Mouse (Mus musculus) hindbrain, embryonic 16.5 days (tissue): ENCODE measurements around the gene Atl1. TPM values are rescaled to one million over a fixed set of nuclear protein-coding genes. Genes with fewer than 3 reads are reported as not detected.

Source experiments
- ATAC-seq: fragments of 200-750 bp; cut with Nextera tagmentation; 2 replicates; pipeline ENCODE4 v1.8.0; 2017; ENCODE audit warnings: moderate TSS enrichment, moderate library complexity
- H3K27ac ChIP-seq: fragments of 300-500 bp; sonication (generic); 2 replicates; pipeline ENCODE4 v1.5.1; 2014; ENCODE audit warnings: low read depth, mild to moderate bottlenecking, control low read depth, low read length, moderate library complexity
- H3K27me3 ChIP-seq: fragments of 300-500 bp; sonication (generic); replicated peaks from 2 replicates; pipeline ENCODE4 v1.6.1; 2014; ENCODE audit warnings: low read length; ENCODE audit not compliant: control insufficient read depth, insufficient read depth
- H3K36me3 ChIP-seq: fragments of 300-500 bp; sonication (generic); 2 replicates; pipeline ENCODE4 v1.6.1; 2014; ENCODE audit warnings: mild to moderate bottlenecking, low read length, moderate library complexity, mixed read lengths; ENCODE audit not compliant: control insufficient read depth, insufficient read depth
- H3K4me1 ChIP-seq: fragments of 300-500 bp; sonication (generic); 2 replicates; pipeline ENCODE4 v1.6.1; 2014; ENCODE audit warnings: low read depth, low read length; ENCODE audit not compliant: control insufficient read depth, insufficient read depth
- H3K4me2 ChIP-seq: fragments of 300-500 bp; sonication (generic); 2 replicates; pipeline ENCODE4 v1.6.1; 2014; ENCODE audit warnings: mild to moderate bottlenecking, low read length, control low read depth, moderate library complexity
- H3K4me3 ChIP-seq: fragments of 300-500 bp; sonication (generic); 2 replicates; pipeline ENCODE4 v1.5.1; 2014; ENCODE audit warnings: mild to moderate bottlenecking, low read length, control low read depth, moderate library complexity
- H3K9ac ChIP-seq: fragments of 300-500 bp; sonication (generic); 2 replicates; pipeline ENCODE4 v1.6.1; 2014; ENCODE audit warnings: low read depth, mild to moderate bottlenecking, control low read depth, low read length, moderate library complexity
- H3K9me3 ChIP-seq: fragments of 300-500 bp; sonication (generic); 2 replicates; pipeline ENCODE4 v1.6.1; 2014; ENCODE audit warnings: mild to moderate bottlenecking, low read length, moderate library complexity; ENCODE audit not compliant: control insufficient read depth
- WGBS: fragments of 180-500 bp; shearing (Covaris S2); extraction: QIAGEN DNeasy Blood & Tissue Kit; methylation state at CpG from one replicate; pipeline ENCODE4 v1.1.7; 2014; 5-methylcytosine and 5-hydroxymethylcytosine counted together
- polyA plus RNA-seq: library from polyadenylated mRNA; unstranded; fragments of >200 nt; fragmentation: Nextera tagmentation; extraction: Ambion mirVana; gene quantifications from 2 replicates; pipeline ENCODE4 v1.2.1, GENCODE M21; 2015

Atl1 gene
- polyA plus RNA-seq, 1 experiment from 2014 or later: 167 TPM

GRCm38 (mm10) chr12:69855641-69856300 is 36.6 kb upstream of the Atl1 start:
- Histone ChIP-seq H3K9ac (no peak overlapping the region), H3K4me2 (no peak overlapping the region), H3K27me3 (no peaks in the 10 kb centered on the region), H3K9me3 (no peaks in the 10 kb centered on the region), H3K27ac (no peak overlapping the region), H3K36me3 (peaks cover 10% of the 10 kb centered on the region), H3K4me3 (no peak overlapping the region), H3K4me1 (no peaks in the 10 kb centered on the region)
- ATAC-seq: no peak
- 94% methylated on average over 12 of the region's 12 CpGs for WGBS

- H3K36me3 ChIP-seq: peaks cover 10% of the 10 kb centered on the region
- no peaks in the 10 kb centered on the region for H3K27me3 ChIP-seq
- no peak overlapping the region for H3K4me2 ChIP-seq
- WGBS: 96% methylated on average over 10 of the region's 10 CpGs
- H3K4me1 ChIP-seq: no peaks in the 10 kb centered on the region
- H3K9ac ChIP-seq: no peak overlapping the region
- no peaks in the 10 kb centered on the region for H3K9me3 ChIP-seq
- no peak for ATAC-seq
- H3K4me3 ChIP-seq: no peak overlapping the region
- H3K27ac ChIP-seq: no peak overlapping the region
These were observed 36.0 kb upstream of the Atl1 start for GRCm38 (mm10) chr12:69856398-69856797.

GRCm38 (mm10) chr12:69857597-69857996 is 34.8 kb upstream of the Atl1 start:
- no peaks in the 10 kb centered on the region for H3K9me3 ChIP-seq
- no peak overlapping the region for H3K27ac ChIP-seq
- H3K27me3 ChIP-seq: no peaks in the 10 kb centered on the region
- H3K4me2 ChIP-seq: no peak overlapping the region
- WGBS: 95% methylated on average over 2 of the region's 2 CpGs
- H3K4me1 ChIP-seq: no peaks in the 10 kb centered on the region
- H3K36me3 ChIP-seq: peaks cover 7% of the 10 kb centered on the region
- H3K4me3 ChIP-seq: no peak overlapping the region
- no peak overlapping the region for H3K9ac ChIP-seq
- ATAC-seq: no peak

- Histone ChIP-seq H3K4me1 (no peaks in the 10 kb centered on the region), H3K9me3 (no peaks in the 10 kb centered on the region), H3K27ac (no peak overlapping the region), H3K4me3 (no peak overlapping the region), H3K9ac (no peak overlapping the region), H3K36me3 (peaks cover 7% of the 10 kb centered on the region), H3K4me2 (no peak overlapping the region), H3K27me3 (no peaks in the 10 kb centered on the region)
- ATAC-seq: no peak
- 88% methylated on average over 4 of the region's 4 CpGs for WGBS
These were observed 33.6 kb upstream of the Atl1 start for GRCm38 (mm10) chr12:69858847-69859246.

- H3K4me2 ChIP-seq: no peak overlapping the region
- no peaks in the 10 kb centered on the region for H3K27me3 ChIP-seq
- H3K9ac ChIP-seq: no peak overlapping the region
- WGBS: 82% methylated on average over 5 of the region's 5 CpGs
- H3K4me3 ChIP-seq: no peak overlapping the region
- no peaks in the 10 kb centered on the region; the same call in 1 of the 2 replicates for H3K36me3 ChIP-seq
- ATAC-seq: no peak
- peaks cover 3% of the 10 kb centered on the region; the same call in 1 of the 2 replicates for H3K4me1 ChIP-seq
- no peak overlapping the region for H3K27ac ChIP-seq
- H3K9me3 ChIP-seq: no peaks in the 10 kb centered on the region
These were observed 28.9 kb upstream of the Atl1 start for GRCm38 (mm10) chr12:69863505-69863904.

- H3K9me3 ChIP-seq: no peaks in the 10 kb centered on the region
- no peaks in the 10 kb centered on the region for H3K27me3 ChIP-seq
- H3K4me2 ChIP-seq: no peak overlapping the region
- no peak overlapping the region for H3K27ac ChIP-seq
- H3K36me3 ChIP-seq: no peaks in the 10 kb centered on the region; the same call in 1 of the 2 replicates
- 58% methylated on average over 4 of the region's 4 CpGs for WGBS
- H3K4me1 ChIP-seq: peaks cover 3% of the 10 kb centered on the region; the same call in 1 of the 2 replicates
- no peak for ATAC-seq
- no peak overlapping the region for H3K9ac ChIP-seq
- no peak overlapping the region for H3K4me3 ChIP-seq
These were observed 28.2 kb upstream of the Atl1 start for GRCm38 (mm10) chr12:69864164-69864692.

GRCm38 (mm10) chr12:69867338-69867737 is 25.1 kb upstream of the Atl1 start:
- no peak for ATAC-seq
- no peak overlapping the region for H3K4me2 ChIP-seq
- WGBS: 90% methylated on average over 5 of the region's 5 CpGs
- H3K9me3 ChIP-seq: no peaks in the 10 kb centered on the region
- no peak overlapping the region for H3K9ac ChIP-seq
- peaks cover 3% of the 10 kb centered on the region; the same call in 1 of the 2 replicates for H3K4me1 ChIP-seq
- no peak overlapping the region for H3K4me3 ChIP-seq
- H3K27ac ChIP-seq: no peak overlapping the region
- H3K36me3 ChIP-seq: no peaks in the 10 kb centered on the region; the same call in 1 of the 2 replicates
- no peaks in the 10 kb centered on the region for H3K27me3 ChIP-seq

GRCm38 (mm10) chr12:69871632-69872031 is 20.8 kb upstream of the Atl1 start:
- no peaks in the 10 kb centered on the region for H3K9me3 ChIP-seq
- no peak overlapping the region for H3K4me2 ChIP-seq
- no peaks in the 10 kb centered on the region; the same call in 1 of the 2 replicates for H3K36me3 ChIP-seq
- H3K4me1 ChIP-seq: no peaks in the 10 kb centered on the region
- H3K27me3 ChIP-seq: no peaks in the 10 kb centered on the region
- no peak for ATAC-seq
- H3K27ac ChIP-seq: no peak overlapping the region
- no peak overlapping the region for H3K9ac ChIP-seq
- no peak overlapping the region for H3K4me3 ChIP-seq
- WGBS: 98% methylated on average over 5 of the region's 5 CpGs

- Histone ChIP-seq H3K9me3 (no peaks in the 10 kb centered on the region), H3K9ac (no peak overlapping the region), H3K27ac (no peak overlapping the region), H3K4me1 (peaks cover 5% of the 10 kb centered on the region), H3K4me3 (no peak overlapping the region), H3K36me3 (no peaks in the 10 kb centered on the region), H3K27me3 (no peaks in the 10 kb centered on the region), H3K4me2 (no peak overlapping the region)
- ATAC-seq: no peak
- WGBS: 92% methylated on average over 9 of the region's 9 CpGs
These were observed 14.5 kb upstream of the Atl1 start for GRCm38 (mm10) chr12:69877842-69878363.
